Mouse (Mus musculus): ENCODE data around the gene Rgma.

Rgma gene

GRCm38 (mm10) chr7:73375257-73376100, at the start of gene Rgma:
Gene Rgma, plus strand, starts transcription at chr7:73375509.
- no peak for DNase-seq (ENCODE audit: low spot score in 2 of 2)

GRCm38 (mm10) chr7:73326236-73326635, 49.1 kb upstream of the Rgma start:
- no peak for DNase-seq (ENCODE audit: low spot score in 2 of 2)

GRCm38 (mm10) chr7:73326680-73327079, 48.6 kb upstream of the Rgma start:
- DNase-seq (ENCODE audit: low spot score in 2 of 2): peak in 1 of 2 experiments; percentile 25

- no peak for DNase-seq (ENCODE audit: low spot score in 2 of 2)
Observed at GRCm38 (mm10) chr7:73327193-73327592, 48.1 kb upstream of the Rgma start.

- no peak for DNase-seq (ENCODE audit: low spot score in 2 of 2)
Observed at GRCm38 (mm10) chr7:73327652-73328051, 47.7 kb upstream of the Rgma start.

GRCm38 (mm10) chr7:73328653-73329207, 46.6 kb upstream of the Rgma start:
- DNase-seq (ENCODE audit: low spot score in 2 of 2): no peak

GRCm38 (mm10) chr7:73330754-73331153, 44.6 kb upstream of the Rgma start:
- DNase-seq (ENCODE audit: low spot score in 2 of 2): peak; percentile 42 to 58

- no peak for DNase-seq (ENCODE audit: low spot score in 2 of 2)
Observed at GRCm38 (mm10) chr7:73331645-73332044, 43.7 kb upstream of the Rgma start.

GRCm38 (mm10) chr7:73333398-73333988, 41.8 kb upstream of the Rgma start:
- DNase-seq (ENCODE audit: low spot score in 2 of 2): no peak

- no peak for DNase-seq (ENCODE audit: low spot score in 2 of 2)
Observed at GRCm38 (mm10) chr7:73334883-73335282, 40.4 kb upstream of the Rgma start.

- DNase-seq (ENCODE audit: low spot score in 2 of 2): no peak
Observed at GRCm38 (mm10) chr7:73336380-73336779, 38.9 kb upstream of the Rgma start.

- DNase-seq (ENCODE audit: low spot score in 2 of 2): no peak
Observed at GRCm38 (mm10) chr7:73338353-73338752, 37.0 kb upstream of the Rgma start.

- no peak for DNase-seq (ENCODE audit: low spot score in 2 of 2)
Observed at GRCm38 (mm10) chr7:73343852-73344251, 31.5 kb upstream of the Rgma start.

GRCm38 (mm10) chr7:73348585-73349124, 26.7 kb upstream of the Rgma start:
- DNase-seq (ENCODE audit: low spot score in 2 of 2): no peak

- no peak for DNase-seq (ENCODE audit: low spot score in 2 of 2)
Observed at GRCm38 (mm10) chr7:73349158-73349557, 26.2 kb upstream of the Rgma start.

- DNase-seq (ENCODE audit: low spot score in 2 of 2): no peak
Observed at GRCm38 (mm10) chr7:73355229-73355628, 20.1 kb upstream of the Rgma start.

GRCm38 (mm10) chr7:73356901-73357300, 18.4 kb upstream of the Rgma start:
- DNase-seq (ENCODE audit: low spot score in 2 of 2): no peak

GRCm38 (mm10) chr7:73357626-73358025, 17.7 kb upstream of the Rgma start:
- DNase-seq (ENCODE audit: low spot score in 2 of 2): no peak

- no peak for DNase-seq (ENCODE audit: low spot score in 2 of 2)
Observed at GRCm38 (mm10) chr7:73365511-73365910, 9.8 kb upstream of the Rgma start.

- peak in 1 of 2 experiments; percentile 12 for DNase-seq (ENCODE audit: low spot score in 2 of 2)
Observed at GRCm38 (mm10) chr7:73365965-73366364, 9.3 kb upstream of the Rgma start.

- DNase-seq (ENCODE audit: low spot score in 2 of 2): no peak
Observed at GRCm38 (mm10) chr7:73367681-73368464, 7.4 kb upstream of the Rgma start.

GRCm38 (mm10) chr7:73369992-73370391, 5.3 kb upstream of the Rgma start:
- DNase-seq (ENCODE audit: low spot score in 2 of 2): no peak
